In genomic region chrX:73921285-73921822, GRCm38 (mm10) we compare ENCODE assay signal across 8 mouse cellular contexts. TPM values are rescaled to one million over a fixed set of nuclear protein-coding genes. Genes with fewer than 3 reads are reported as not detected.
DNase-seq lines count a peak whose midpoint lies in the region; ATAC-seq lines count a peak whose summit lies in the region.

No protein-coding gene starts in this region.

- H3K36me3 ChIP-seq in lung, embryonic 16.5 days (ENCODE audit: control insufficient read depth, insufficient read depth, low read length), result no peaks in the 10 kb centered on the region
- peaks cover 32% of the 10 kb centered on the region for H3K36me3 ChIP-seq in hindbrain, embryonic 13.5 days
- peaks cover 28% of the 10 kb centered on the region for H3K36me3 ChIP-seq in midbrain, embryonic 12.5 days

- peak overlapping the region; percentile 67 for H3K4me3 ChIP-seq in lung, embryonic 16.5 days (ENCODE audit: low read length)
- H3K4me3 ChIP-seq in hindbrain, embryonic 13.5 days, result peak overlapping the region; percentile 54
- H3K4me3 ChIP-seq in midbrain, embryonic 12.5 days, result peak overlapping the region; percentile 58

- peak overlapping the region; percentile 74 for H3K9ac ChIP-seq in lung, embryonic 16.5 days (ENCODE audit: low read length)
- peak overlapping the region; percentile 79 for H3K9ac ChIP-seq in hindbrain, embryonic 13.5 days
- peak overlapping the region; percentile 69 for H3K9ac ChIP-seq in midbrain, embryonic 12.5 days (replicated peaks)

- WGBS in lung, embryonic 16.5 days, result 22% methylated on average over 34 of the region's 34 CpGs
- 13% methylated on average over 34 of the region's 34 CpGs for whole genome bisulfite sequencing in hindbrain, embryonic 13.5 days
- 23% methylated on average over 34 of the region's 34 CpGs for WGBS in midbrain, embryonic 12.5 days

- no peaks in the 10 kb centered on the region for H3K4me1 ChIP-seq in lung, embryonic 16.5 days (replicated peaks; ENCODE audit: control insufficient read depth, insufficient read depth, low read length)
- peaks cover 13% of the 10 kb centered on the region for H3K4me1 ChIP-seq in hindbrain, embryonic 13.5 days (replicated peaks)
- peaks cover 7% of the 10 kb centered on the region for H3K4me1 ChIP-seq in midbrain, embryonic 12.5 days

- peak; percentile 44 for ATAC-seq in lung, embryonic 16.5 days (ENCODE audit: low read depth)
- ATAC-seq in hindbrain, embryonic 13.5 days (ENCODE audit: low FRiP score), result peak; percentile 37
- ATAC-seq in midbrain, embryonic 12.5 days (ENCODE audit: low FRiP score, low read depth), result peak; percentile 32; the same call in 1 of the 2 replicates

- DNase-seq in adrenal gland, postnatal 10 days, result peak; percentile 22
- no peak for DNase-seq in adrenal gland, adult 8-10 months
- no peak for DNase-seq in lung, postnatal 10 days
- no peak for DNase-seq in gastrocnemius, adult 8-10 months (ENCODE audit: low spot score in 2 of 2)
- DNase-seq in left cerebral cortex, postnatal 14 days (ENCODE audit: low spot score in 2 of 2), result no peak

- H3K9me3 ChIP-seq in lung, embryonic 16.5 days (ENCODE audit: control insufficient read depth, low read length), result no peaks in the 10 kb centered on the region
- H3K9me3 ChIP-seq in hindbrain, embryonic 13.5 days, result no peaks in the 10 kb centered on the region
- H3K9me3 ChIP-seq in midbrain, embryonic 12.5 days, result no peaks in the 10 kb centered on the region

- H3K27ac ChIP-seq in lung, embryonic 16.5 days (ENCODE audit: low read length), result peak overlapping the region; percentile 80
- H3K27ac ChIP-seq in hindbrain, embryonic 13.5 days, result peak overlapping the region; percentile 78
- peak overlapping the region; percentile 71; the same call in 1 of the 2 replicates for H3K27ac ChIP-seq in midbrain, embryonic 12.5 days (replicated peaks)

- H3K4me2 ChIP-seq in lung, embryonic 16.5 days (ENCODE audit: low read depth, low read length), result peak overlapping the region; percentile 68
- H3K4me2 ChIP-seq in hindbrain, embryonic 13.5 days, result peak overlapping the region; percentile 73
- H3K4me2 ChIP-seq in midbrain, embryonic 12.5 days (replicated peaks), result peak overlapping the region; percentile 65

- no peaks in the 10 kb centered on the region for H3K27me3 ChIP-seq in lung, embryonic 16.5 days (ENCODE audit: control insufficient read depth, insufficient read depth, low read depth, low read length)
- no peaks in the 10 kb centered on the region for H3K27me3 ChIP-seq in hindbrain, embryonic 13.5 days
- no peaks in the 10 kb centered on the region for H3K27me3 ChIP-seq in midbrain, embryonic 12.5 days

- intact Hi-C loops in left cerebral cortex, postnatal 14 days (cut with DNase I), result no loop called here

RNA-seq across cellular contexts. Expression of gene Arhgap4, which starts 0.3 kb away (rescaled TPM):
- total RNA-seq in adrenal gland, postnatal 10 days (2021), result 1 to 10 TPM; 7.9 to 9.2 TPM
- total RNA-seq in adrenal gland, adult 8-10 months (2022), result 1 to 10 TPM; 2.4 to 7.7 (median 5.4) TPM
- polyA plus RNA-seq in lung, embryonic 16.5 days (2015; fragmentation: Nextera tagmentation; extraction: Ambion mirVana), result 3.1 and 3.5 TPM in 2 replicates
- 3.4 and 3.8 TPM in 2 replicates for polyA plus RNA-seq in hindbrain, embryonic 13.5 days (2015; fragmentation: Nextera tagmentation; extraction: Ambion mirVana)
- polyA plus RNA-seq in midbrain, embryonic 12.5 days (2016; fragmentation: Nextera tagmentation; extraction: Ambion mirVana), result 2.6 and 2.8 TPM in 2 replicates
- total RNA-seq in gastrocnemius, adult 8-10 months (2022), result 1 to 10 TPM in 1 of 4 experiments, under 1 TPM in 3; 0.22 to 1.1 (median 0.57) TPM
- 1 to 10 TPM; 5.5 to 6.0 TPM for total RNA-seq in left cerebral cortex, postnatal 14 days (2021)

RNA-seq across cellular contexts. Expression of gene Naa10, which starts 0.4 kb away (rescaled TPM):
- total RNA-seq in adrenal gland, postnatal 10 days (2021), result 10 to 100 TPM; 86.5 to 99.0 TPM
- 100 to 1,000 TPM in 1 of 4 experiments, 10 to 100 TPM in 3; 77.6 to 108 (median 89.8) TPM for total RNA-seq in adrenal gland, adult 8-10 months (2022)
- polyA plus RNA-seq in lung, embryonic 16.5 days (2015; fragmentation: Nextera tagmentation; extraction: Ambion mirVana), result 132 and 136 TPM in 2 replicates
- 105 and 107 TPM in 2 replicates for polyA plus RNA-seq in hindbrain, embryonic 13.5 days (2015; fragmentation: Nextera tagmentation; extraction: Ambion mirVana)
- 119 and 123 TPM in 2 replicates for polyA plus RNA-seq in midbrain, embryonic 12.5 days (2016; fragmentation: Nextera tagmentation; extraction: Ambion mirVana)
- 10 to 100 TPM; 46.6 to 61.8 (median 47.7) TPM for total RNA-seq in gastrocnemius, adult 8-10 months (2022)
- total RNA-seq in left cerebral cortex, postnatal 14 days (2021), result 10 to 100 TPM; 57.2 to 58.8 TPM

RNA-seq across cellular contexts. Expression of gene Renbp, which starts 9.3 kb away (rescaled TPM):
- 10 to 100 TPM; 17.4 to 19.2 TPM for total RNA-seq in adrenal gland, postnatal 10 days (2021)
- total RNA-seq in adrenal gland, adult 8-10 months (2022), result 10 to 100 TPM; 17.7 to 51.7 (median 30.5) TPM
- polyA plus RNA-seq in lung, embryonic 16.5 days (2015; fragmentation: Nextera tagmentation; extraction: Ambion mirVana), result 43.7 and 43.9 TPM in 2 replicates
- 12.7 and 14.8 TPM in 2 replicates for polyA plus RNA-seq in hindbrain, embryonic 13.5 days (2015; fragmentation: Nextera tagmentation; extraction: Ambion mirVana)
- polyA plus RNA-seq in midbrain, embryonic 12.5 days (2016; fragmentation: Nextera tagmentation; extraction: Ambion mirVana), result 13.4 and 14.9 TPM in 2 replicates
- total RNA-seq in gastrocnemius, adult 8-10 months (2022), result 1 to 10 TPM in 3 of 4 experiments, under 1 TPM in 1; 0.87 to 2.3 (median 1.5) TPM
- total RNA-seq in left cerebral cortex, postnatal 14 days (2021), result 1 to 10 TPM; 5.4 to 6.4 TPM

RNA-seq across cellular contexts. Expression of gene L1cam, which starts 25.4 kb away (rescaled TPM):
- total RNA-seq in adrenal gland, postnatal 10 days (2021), result 10 to 100 TPM in 1 of 2 experiments, 1 to 10 TPM in 1; 9.9 to 24.7 TPM
- total RNA-seq in adrenal gland, adult 8-10 months (2022), result 10 to 100 TPM; 10.1 to 25.3 (median 16.7) TPM
- 3.2 and 4.3 TPM in 2 replicates for polyA plus RNA-seq in lung, embryonic 16.5 days (2015; fragmentation: Nextera tagmentation; extraction: Ambion mirVana)
- polyA plus RNA-seq in hindbrain, embryonic 13.5 days (2015; fragmentation: Nextera tagmentation; extraction: Ambion mirVana), result 77.3 and 84.1 TPM in 2 replicates
- polyA plus RNA-seq in midbrain, embryonic 12.5 days (2016; fragmentation: Nextera tagmentation; extraction: Ambion mirVana), result 34.9 and 42.6 TPM in 2 replicates
- 1 to 10 TPM; 1.7 to 3.1 (median 2.6) TPM for total RNA-seq in gastrocnemius, adult 8-10 months (2022)
- total RNA-seq in left cerebral cortex, postnatal 14 days (2021), result 100 to 1,000 TPM; 240 to 245 TPM

RNA-seq across cellular contexts. Expression of gene Avpr2, which starts 29.5 kb away (rescaled TPM):
- total RNA-seq in adrenal gland, postnatal 10 days (2021), result not detected
- total RNA-seq in adrenal gland, adult 8-10 months (2022), result not detected
- 0.06 TPM in 1 of 2 replicates, not detected in the other for polyA plus RNA-seq in lung, embryonic 16.5 days (2015; fragmentation: Nextera tagmentation; extraction: Ambion mirVana)
- polyA plus RNA-seq in hindbrain, embryonic 13.5 days (2015; fragmentation: Nextera tagmentation; extraction: Ambion mirVana), result 0.09 and 0.17 TPM in 2 replicates
- polyA plus RNA-seq in midbrain, embryonic 12.5 days (2016; fragmentation: Nextera tagmentation; extraction: Ambion mirVana), result 0.30 and 0.34 TPM in 2 replicates
- total RNA-seq in gastrocnemius, adult 8-10 months (2022), result not detected
- not detected for total RNA-seq in left cerebral cortex, postnatal 14 days (2021)
